Mouse (Mus musculus) kidney, embryonic 16.5 days (tissue): ENCODE measurements around the gene Ildr1. TPM values are rescaled to one million over a fixed set of nuclear protein-coding genes. Genes with fewer than 3 reads are reported as not detected.

Source experiments
- ATAC-seq: fragments of 200-750 bp; cut with Nextera tagmentation; 2 replicates; pipeline ENCODE4 v1.8.0; 2017; ENCODE audit warnings: moderate TSS enrichment; ENCODE audit not compliant: low FRiP score, low TSS enrichment
- H3K27ac ChIP-seq: fragments of 300-500 bp; sonication (generic); 2 replicates; pipeline ENCODE4 v1.5.1; 2014; ENCODE audit warnings: low read length
- H3K27me3 ChIP-seq: fragments of 300-500 bp; sonication (generic); 2 replicates; pipeline ENCODE4 v1.6.1; 2014; ENCODE audit warnings: low read length, control low read depth, mixed read lengths; ENCODE audit not compliant: insufficient read depth
- H3K36me3 ChIP-seq: fragments of 300-500 bp; sonication (generic); 2 replicates; pipeline ENCODE4 v1.6.1; 2014; ENCODE audit warnings: low read length, control low read depth, mixed read lengths; ENCODE audit not compliant: insufficient read depth
- H3K4me1 ChIP-seq: fragments of 300-500 bp; sonication (generic); 2 replicates; pipeline ENCODE4 v1.6.1; 2014; ENCODE audit warnings: low read length, control low read depth, mixed read lengths; ENCODE audit not compliant: insufficient read depth
- H3K4me2 ChIP-seq: fragments of 300-500 bp; sonication (generic); replicated peaks from 2 replicates; pipeline ENCODE4 v1.6.1; 2014; ENCODE audit warnings: low read depth, low read length
- H3K4me3 ChIP-seq: fragments of 300-500 bp; sonication (generic); 2 replicates; pipeline ENCODE4 v1.5.1; 2014; ENCODE audit warnings: mild to moderate bottlenecking, low read length
- H3K9ac ChIP-seq: fragments of 300-500 bp; sonication (generic); replicated peaks from 2 replicates; pipeline ENCODE4 v1.6.1; 2014; ENCODE audit warnings: low read length
- H3K9me3 ChIP-seq: fragments of 300-500 bp; sonication (generic); 2 replicates; pipeline ENCODE4 v1.6.1; 2016; ENCODE audit warnings: low read length, control low read depth
- WGBS: fragments of 180-500 bp; shearing (Covaris S2); extraction: QIAGEN DNeasy Blood & Tissue Kit; methylation state at CpG from one replicate; pipeline ENCODE4 v1.1.7; 2014; 5-methylcytosine and 5-hydroxymethylcytosine counted together
- polyA plus RNA-seq: library from polyadenylated mRNA; unstranded; fragments of >200 nt; fragmentation: Nextera tagmentation; extraction: Ambion mirVana; gene quantifications from 2 replicates; pipeline ENCODE4 v1.2.1, GENCODE M21; 2015

Gene Ildr1
- polyA plus RNA-seq, 1 experiment from 2014 or later: 8.8 TPM

DNA sequence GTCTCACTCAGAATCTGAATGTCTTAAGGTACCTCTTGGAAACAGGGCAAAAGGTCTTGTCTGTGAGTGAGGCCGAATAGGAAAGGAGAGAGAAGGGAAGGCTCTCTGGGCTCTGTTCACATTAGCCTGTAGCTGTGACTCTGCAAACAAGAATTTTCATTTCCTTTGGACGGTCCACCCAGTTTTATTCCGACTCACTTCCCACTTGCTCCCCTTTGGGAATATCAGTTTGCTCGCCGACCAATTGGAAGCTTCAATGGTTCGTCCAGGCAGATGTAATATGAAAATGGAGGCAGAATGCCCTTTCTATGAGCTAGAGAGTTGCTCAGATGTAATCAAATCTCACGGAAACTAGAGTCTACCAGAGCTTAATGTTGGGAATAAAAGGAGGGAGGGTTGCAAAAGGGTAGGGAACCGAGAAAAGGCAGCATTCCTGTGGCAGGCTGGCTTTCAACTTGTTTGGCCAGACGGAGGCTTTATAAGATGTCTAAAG is 1.1 kb downstream of the Ildr1 start:
- Histone ChIP-seq H3K27ac (no peak overlapping the region), H3K9ac (no peak overlapping the region), H3K27me3 (peaks cover 13% of the 10 kb centered on the region), H3K4me2 (peak overlapping the region; percentile 72), H3K9me3 (no peaks in the 10 kb centered on the region), H3K4me3 (peak overlapping the region; percentile 59), H3K4me1 (0 out of 2 replicates have a peak, but pooled peaks cover 3% of the 10 kb centered on the region), H3K36me3 (no peaks in the 10 kb centered on the region)
- 48% methylated on average over 9 of the region's 9 CpGs for WGBS
- ATAC-seq: no peak

DNA sequence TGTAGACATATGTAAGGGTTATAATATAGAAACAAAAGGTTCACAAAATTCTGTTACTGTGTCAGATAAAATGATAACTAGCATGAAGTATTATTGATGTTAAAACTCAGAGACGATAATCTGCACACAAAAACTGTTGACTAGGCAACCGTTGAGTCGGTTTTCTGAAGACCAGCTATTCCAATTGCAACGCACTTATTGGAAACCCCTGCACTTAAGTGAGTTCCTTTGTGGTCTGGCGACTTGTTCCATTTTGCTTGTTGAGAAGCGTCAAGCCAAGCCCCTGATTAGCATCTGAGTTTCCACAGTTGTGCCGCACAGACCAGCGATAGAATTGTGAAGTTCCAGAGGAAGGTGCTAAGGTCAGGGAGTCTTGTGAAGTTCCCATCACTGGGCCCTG is 3.6 kb downstream of the Ildr1 start:
- WGBS: 84% methylated on average over 8 of the region's 8 CpGs
- no peak for ATAC-seq
- H3K4me3 ChIP-seq: no peak overlapping the region
- no peaks in the 10 kb centered on the region for H3K9me3 ChIP-seq
- no peak overlapping the region for H3K4me2 ChIP-seq
- H3K9ac ChIP-seq: no peak overlapping the region
- H3K4me1 ChIP-seq: 0 out of 2 replicates have a peak, but pooled peaks cover 3% of the 10 kb centered on the region
- H3K27me3 ChIP-seq: peaks cover 9% of the 10 kb centered on the region
- H3K27ac ChIP-seq: no peak overlapping the region
- no peaks in the 10 kb centered on the region for H3K36me3 ChIP-seq

DNA sequence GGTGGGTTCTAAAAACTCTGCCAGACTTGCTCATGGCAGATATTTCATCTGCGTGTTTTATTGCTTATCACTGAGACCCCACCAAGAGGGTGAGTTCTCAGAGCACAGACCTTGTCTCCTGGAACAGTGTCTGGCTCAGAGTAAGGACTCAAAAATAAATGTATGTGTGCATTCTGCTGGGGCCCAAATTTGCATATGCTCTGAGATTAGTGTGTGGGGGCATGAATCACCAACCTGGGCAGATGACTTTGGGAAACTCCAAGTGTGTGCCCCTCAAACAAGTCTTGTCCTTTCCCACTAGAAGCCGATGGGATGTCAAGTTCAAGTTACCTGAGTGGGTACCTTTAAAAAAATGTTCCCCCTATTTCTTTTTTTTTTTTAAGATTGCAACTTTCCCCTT is 6.7 kb downstream of the Ildr1 start:
- Histone ChIP-seq H3K4me3 (no peak overlapping the region), H3K36me3 (no peaks in the 10 kb centered on the region), H3K27ac (no peak overlapping the region), H3K9me3 (no peaks in the 10 kb centered on the region), H3K9ac (no peak overlapping the region), H3K4me1 (no peaks in the 10 kb centered on the region), H3K4me2 (no peak overlapping the region), H3K27me3 (no peaks in the 10 kb centered on the region)
- 88% methylated on average over 2 of the region's 2 CpGs for WGBS
- ATAC-seq: no peak

- no peaks in the 10 kb centered on the region for H3K27me3 ChIP-seq
- 63% methylated on average over 6 of the region's 6 CpGs for WGBS
- H3K36me3 ChIP-seq: no peaks in the 10 kb centered on the region
- H3K9me3 ChIP-seq: no peaks in the 10 kb centered on the region
- no peak overlapping the region for H3K4me3 ChIP-seq
- no peaks in the 10 kb centered on the region for H3K4me1 ChIP-seq
- H3K27ac ChIP-seq: peak overlapping the region; percentile 1; the same call in 1 of the 2 replicates
- H3K9ac ChIP-seq: no peak overlapping the region
- no peak overlapping the region for H3K4me2 ChIP-seq
- ATAC-seq: peak; percentile 83
These were observed 14.1 kb downstream of the Ildr1 start for GRCm38 (mm10) chr16:36707702-36708423.

GRCm38 (mm10) chr16:36708751-36709150 is 15.0 kb downstream of the Ildr1 start:
- no peaks in the 10 kb centered on the region for H3K9me3 ChIP-seq
- H3K4me1 ChIP-seq: no peaks in the 10 kb centered on the region
- ATAC-seq: no peak
- H3K4me3 ChIP-seq: no peak overlapping the region
- H3K27ac ChIP-seq: peak overlapping the region; percentile 1; the same call in 1 of the 2 replicates
- no peak overlapping the region for H3K9ac ChIP-seq
- WGBS: 74% methylated on average over 7 of the region's 7 CpGs
- H3K27me3 ChIP-seq: no peaks in the 10 kb centered on the region
- H3K4me2 ChIP-seq: no peak overlapping the region
- no peaks in the 10 kb centered on the region for H3K36me3 ChIP-seq

- WGBS: 95% methylated on average over 17 of the region's 17 CpGs
- Histone ChIP-seq H3K4me2 (no peak overlapping the region), H3K27me3 (no peaks in the 10 kb centered on the region), H3K4me1 (no peaks in the 10 kb centered on the region), H3K9ac (no peak overlapping the region), H3K36me3 (no peaks in the 10 kb centered on the region), H3K9me3 (no peaks in the 10 kb centered on the region), H3K27ac (no peak overlapping the region), H3K4me3 (no peak overlapping the region)
- ATAC-seq: no peak
These were observed 15.6 kb downstream of the Ildr1 start for GRCm38 (mm10) chr16:36709405-36709804.

DNA sequence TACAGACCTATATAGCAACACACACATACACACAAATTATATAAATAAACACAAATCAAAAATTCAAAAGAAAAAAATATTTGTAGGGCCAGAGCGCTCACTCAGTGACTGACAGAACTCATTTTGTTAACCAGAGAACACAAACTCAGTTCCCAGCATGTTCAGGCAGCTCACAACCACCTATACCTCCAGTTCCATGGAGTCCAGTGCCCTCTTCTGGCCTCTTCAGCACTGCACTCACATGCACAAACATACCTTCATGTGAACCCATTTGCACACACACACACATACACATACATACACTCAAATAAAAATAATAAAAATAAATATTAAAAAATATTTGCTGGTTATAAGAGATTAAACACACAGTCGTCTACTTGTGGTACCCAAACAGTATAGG is 17.0 kb downstream of the Ildr1 start:
- 92% methylated on average over 2 of the region's 2 CpGs for WGBS
- Histone ChIP-seq H3K36me3 (no peaks in the 10 kb centered on the region), H3K4me2 (no peak overlapping the region), H3K9me3 (no peaks in the 10 kb centered on the region), H3K4me1 (no peaks in the 10 kb centered on the region), H3K27ac (no peak overlapping the region), H3K4me3 (no peak overlapping the region), H3K27me3 (no peaks in the 10 kb centered on the region), H3K9ac (no peak overlapping the region)
- no peak for ATAC-seq

DNA sequence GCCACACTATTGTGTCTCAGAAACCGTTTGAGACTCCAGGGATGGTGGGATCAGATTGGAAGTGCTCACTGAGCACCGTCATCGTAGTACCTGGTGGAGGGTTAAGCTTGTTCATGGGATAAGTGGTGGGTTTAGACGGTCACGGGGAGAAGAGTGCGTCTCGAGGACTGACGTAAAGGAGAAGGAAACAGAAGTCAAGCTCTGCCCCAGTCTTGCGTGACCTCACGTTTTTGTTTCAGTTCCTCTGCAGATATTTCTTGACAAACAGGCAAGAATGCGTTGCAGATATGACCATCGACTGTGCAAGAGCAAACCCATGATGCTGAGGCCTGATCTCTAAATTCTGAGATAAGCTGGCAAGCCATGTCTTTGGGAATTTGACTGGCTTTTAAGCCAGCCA is 18.0 kb downstream of the Ildr1 start:
- Histone ChIP-seq H3K9ac (no peak overlapping the region), H3K27ac (no peak overlapping the region), H3K4me1 (no peaks in the 10 kb centered on the region), H3K36me3 (no peaks in the 10 kb centered on the region), H3K27me3 (no peaks in the 10 kb centered on the region), H3K4me2 (no peak overlapping the region), H3K9me3 (no peaks in the 10 kb centered on the region), H3K4me3 (no peak overlapping the region)
- WGBS: 89% methylated on average over 12 of the region's 12 CpGs
- ATAC-seq: no peak

GRCm38 (mm10) chr16:36717481-36717880 is 23.7 kb downstream of the Ildr1 start:
- ATAC-seq: no peak
- Histone ChIP-seq H3K27ac (no peak overlapping the region), H3K9me3 (no peaks in the 10 kb centered on the region), H3K27me3 (no peaks in the 10 kb centered on the region), H3K4me2 (no peak overlapping the region), H3K9ac (no peak overlapping the region), H3K4me3 (no peak overlapping the region), H3K4me1 (no peaks in the 10 kb centered on the region), H3K36me3 (no peaks in the 10 kb centered on the region)
- 87% methylated on average over 4 of the region's 4 CpGs for WGBS

DNA sequence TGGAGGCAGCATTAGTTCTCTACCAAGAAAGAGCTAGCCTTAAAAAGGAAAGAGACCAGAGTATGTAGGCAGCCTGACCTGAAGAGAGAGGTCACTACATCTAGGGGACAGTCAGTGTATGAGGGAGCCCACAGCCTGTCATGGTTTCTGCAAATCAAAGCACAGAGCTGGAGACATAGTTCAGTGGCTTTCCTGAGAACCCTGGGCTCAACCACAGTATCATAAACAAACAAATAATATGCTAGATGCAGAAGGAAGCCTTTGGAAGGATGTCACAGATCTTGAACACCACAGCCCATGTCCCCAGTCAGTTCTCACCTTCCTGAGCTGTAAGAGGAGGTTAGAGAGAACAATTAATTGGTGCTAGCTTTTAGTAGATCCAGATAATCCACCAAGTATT is 24.9 kb downstream of the Ildr1 start:
- Histone ChIP-seq H3K9me3 (no peaks in the 10 kb centered on the region), H3K27me3 (no peaks in the 10 kb centered on the region), H3K4me2 (no peak overlapping the region), H3K36me3 (no peaks in the 10 kb centered on the region), H3K4me3 (no peak overlapping the region), H3K27ac (no peak overlapping the region), H3K4me1 (no peaks in the 10 kb centered on the region), H3K9ac (no peak overlapping the region)
- no peak for ATAC-seq
